Mouse (Mus musculus) thymus, adult 2 months (tissue): ENCODE data around the gene Chrm5.

Experiments used
- CTCF ChIP-seq: fragments of 200-500 bp; IDR thresholded peaks from 2 replicates; pipeline ENCODE4 v1.5.1; 2012; ENCODE audit warnings: mild to moderate bottlenecking, control low read depth, low read length, moderate library complexity, borderline replicate concordance; ENCODE audit not compliant: control insufficient read depth, poor library complexity, insufficient read depth; ENCODE audit errors: extremely low read depth
- POLR2A ChIP-seq: fragments of 200-500 bp; IDR thresholded peaks from 2 replicates; pipeline ENCODE4 v1.6.1; 2012; ENCODE audit warnings: mild to moderate bottlenecking, low read length, control low read depth, moderate library complexity; ENCODE audit not compliant: control insufficient read depth, poor library complexity, insufficient read depth; ENCODE audit errors: extremely low read depth

DNA sequence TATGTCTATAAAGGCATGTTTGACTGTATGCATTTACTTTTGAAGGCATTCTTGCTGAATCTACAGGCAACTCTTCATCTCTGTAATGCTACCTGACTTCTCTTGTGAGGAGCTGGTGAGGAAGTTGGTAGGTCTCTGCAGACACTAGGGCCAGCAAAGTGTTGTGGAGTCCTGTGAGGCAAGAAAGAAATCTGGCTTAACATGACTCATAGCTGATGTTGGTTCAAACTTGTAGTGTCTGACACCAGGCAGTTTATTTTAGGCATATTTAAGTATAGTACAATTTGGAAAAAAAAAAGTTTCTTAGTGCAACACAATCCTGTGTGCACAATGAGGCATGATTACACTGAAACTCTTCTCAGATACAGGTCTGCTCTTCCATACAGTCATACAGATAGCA, 11.0 kb downstream of the Chrm5 start:
- TF ChIP-seq CTCF = no peak
- TF ChIP-seq POLR2A = no peak
